ENCODE assay signal across 8 mouse cellular contexts in the genomic region with DNA sequence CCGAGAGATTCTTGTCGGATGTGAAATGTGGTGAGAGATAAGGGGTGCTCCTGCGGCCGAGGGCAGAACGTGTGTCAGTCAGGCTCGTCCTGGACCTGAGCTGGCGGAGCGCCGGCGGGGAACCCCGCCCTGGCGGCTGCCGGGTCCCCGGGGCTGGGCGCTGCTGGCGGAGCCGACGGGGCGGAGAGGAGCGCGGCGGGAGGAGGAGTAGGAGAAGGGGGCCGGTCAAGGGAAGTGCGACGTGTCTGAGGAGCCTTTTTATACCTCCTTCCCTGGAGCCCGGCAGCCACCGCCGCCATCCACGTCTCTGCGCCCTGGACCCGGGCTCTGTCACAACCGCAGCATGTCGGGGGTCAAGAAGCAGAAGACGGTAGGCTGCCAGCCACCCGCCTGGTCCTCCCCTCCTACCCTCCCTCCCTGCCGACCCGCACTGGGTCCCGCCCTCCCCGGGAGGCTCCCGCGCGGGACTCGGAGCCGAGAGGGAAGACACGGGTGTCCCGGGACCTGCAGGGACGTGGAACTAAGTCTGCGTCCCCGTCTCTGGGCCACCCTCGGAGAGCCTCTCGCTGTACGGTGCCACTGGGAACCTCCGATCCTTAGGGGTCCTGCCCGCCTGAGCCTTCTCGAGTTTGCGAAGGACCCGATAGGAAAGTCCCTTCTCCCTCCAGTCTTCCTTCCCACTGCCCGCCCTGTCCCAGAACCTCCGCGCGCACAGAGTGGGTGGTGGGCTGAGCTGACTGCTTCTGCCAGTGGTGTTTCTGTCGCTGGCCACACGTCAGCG. TPM values are rescaled to one million over a fixed set of nuclear protein-coding genes. Genes with fewer than 3 reads are reported as not detected.
DNase-seq lines count a peak whose midpoint lies in the region; ATAC-seq and TF ChIP-seq lines count a peak whose summit lies in the region.

A gene (plus strand): TSS at position 285 of the 781 bp plus-strand sequence.

- H3K36me3 ChIP-seq in forebrain, embryonic 11.5 days (ENCODE audit: control insufficient read depth, insufficient read depth, low read length), result no peaks in the 10 kb centered on the region
- H3K36me3 ChIP-seq in heart, postnatal 0 days (replicated peaks; ENCODE audit: control insufficient read depth, insufficient read depth, low read length), result no peaks in the 10 kb centered on the region
- no peaks in the 10 kb centered on the region for H3K36me3 ChIP-seq in lung, postnatal 0 days (ENCODE audit: insufficient read depth, low read length)

- peak within 1 kb of the TSS; percentile 44 for H3K4me3 ChIP-seq in forebrain, embryonic 11.5 days (ENCODE audit: low read depth, low read length)
- H3K4me3 ChIP-seq in heart, postnatal 0 days (ENCODE audit: low read depth, low read length), result peak within 1 kb of the TSS; percentile 55
- peak within 1 kb of the TSS; percentile 53 for H3K4me3 ChIP-seq in lung, postnatal 0 days (ENCODE audit: low read depth, low read length)

- H3K9ac ChIP-seq in forebrain, embryonic 11.5 days (ENCODE audit: low read length), result peak within 1 kb of the TSS; percentile 54
- H3K9ac ChIP-seq in heart, postnatal 0 days (replicated peaks; ENCODE audit: low read depth, low read length), result peak within 1 kb of the TSS; percentile 52
- peak within 1 kb of the TSS; percentile 50; the same call in 1 of the 2 replicates for H3K9ac ChIP-seq in lung, postnatal 0 days (replicated peaks; ENCODE audit: low read depth)

- H3K27me3 ChIP-seq in forebrain, embryonic 11.5 days (ENCODE audit: control insufficient read depth, insufficient read depth, low read length), result peaks cover 19% of the 10 kb centered on the region
- no peaks in the 10 kb centered on the region for H3K27me3 ChIP-seq in heart, postnatal 0 days (ENCODE audit: control insufficient read depth, insufficient read depth, low read length)
- H3K27me3 ChIP-seq in lung, postnatal 0 days (replicated peaks; ENCODE audit: insufficient read depth, low read length), result no peaks in the 10 kb centered on the region

- no peaks in the 10 kb centered on the region for H3K9me3 ChIP-seq in forebrain, embryonic 11.5 days (ENCODE audit: control insufficient read depth, low read length)
- H3K9me3 ChIP-seq in heart, postnatal 0 days (replicated peaks; ENCODE audit: control insufficient read depth, low read length), result no peaks in the 10 kb centered on the region
- no peaks in the 10 kb centered on the region for H3K9me3 ChIP-seq in lung, postnatal 0 days (ENCODE audit: low read length)

- DNase-seq in CD4-positive, CD25-positive, alpha-beta regulatory T cell, adult 2 months (ENCODE audit: low read depth, low spot score), result peak; percentile 50
- DNase-seq in adrenal gland, adult 18-20 months (ENCODE audit: low spot score in 2 of 2), result peak; percentile 71 to 77
- peak; percentile 75 for DNase-seq in forebrain, embryonic 11.5 days (ENCODE audit: low spot score)
- DNase-seq in heart, postnatal 0 days (ENCODE audit: low spot score), result peak; percentile 55
- DNase-seq in kidney, postnatal 14 days, result peak; percentile 87
- DNase-seq in lung, postnatal 0 days (ENCODE audit: low spot score), result peak; percentile 74
- DNase-seq in thymus, postnatal 14 days, result peak; percentile 66

- H3K4me1 ChIP-seq in forebrain, embryonic 11.5 days (replicated peaks; ENCODE audit: control insufficient read depth, insufficient read depth, low read length), result no peaks in the 10 kb centered on the region
- no peaks in the 10 kb centered on the region for H3K4me1 ChIP-seq in heart, postnatal 0 days (ENCODE audit: control insufficient read depth, insufficient read depth)
- no peaks in the 10 kb centered on the region for H3K4me1 ChIP-seq in lung, postnatal 0 days (ENCODE audit: insufficient read depth, low read depth, low read length)

- no peak for TF ChIP-seq CTCF in heart, postnatal 0 days (IDR thresholded peaks at IDR 0.05; ENCODE audit: low read depth)
- TF ChIP-seq CTCF in lung, postnatal 0 days (IDR thresholded peaks at IDR 0.05), result no peak

- no peak for TF ChIP-seq EP300 in heart, postnatal 0 days (IDR thresholded peaks at IDR 0.05; ENCODE audit: low read depth)
- TF ChIP-seq EP300 in lung, postnatal 0 days (IDR thresholded peaks at IDR 0.05), result no peak

- peak within 1 kb of the TSS; percentile 79 for H3K4me2 ChIP-seq in forebrain, embryonic 11.5 days (ENCODE audit: low read depth, low read length, severe bottlenecking)
- H3K4me2 ChIP-seq in heart, postnatal 0 days (ENCODE audit: low read depth, low read length), result peak within 1 kb of the TSS; percentile 73
- H3K4me2 ChIP-seq in lung, postnatal 0 days (replicated peaks; ENCODE audit: low read depth, low read length), result peak within 1 kb of the TSS; percentile 88

- ATAC-seq in forebrain, embryonic 11.5 days (replicated peaks; ENCODE audit: low FRiP score), result peak; percentile 74
- peak; percentile 81 for ATAC-seq in heart, postnatal 0 days (ENCODE audit: insufficient read depth, low read depth)
- peak; percentile 91 for ATAC-seq in lung, postnatal 0 days
- peak; percentile 37; the same call in 1 of the 2 replicates for ATAC-seq in neutrophil, adult 5-6 weeks (ENCODE audit: extremely low read depth, insufficient number of reproducible peaks, low FRiP score, poor library complexity, severe bottlenecking)

- under 1% methylated on average over 56 of the region's 64 CpGs for WGBS in forebrain, embryonic 11.5 days
- 2% methylated on average over 63 of the region's 64 CpGs for WGBS in heart, postnatal 0 days
- WGBS in lung, postnatal 0 days, result under 1% methylated on average over 32 of the region's 64 CpGs

- no peak within 1 kb of the TSS for H3K27ac ChIP-seq in forebrain, embryonic 11.5 days (ENCODE audit: low read depth, low read length)
- H3K27ac ChIP-seq in heart, postnatal 0 days (ENCODE audit: low read depth), result no peak within 1 kb of the TSS
- no peak within 1 kb of the TSS for H3K27ac ChIP-seq in lung, postnatal 0 days (ENCODE audit: low read length)

RNA-seq across cellular contexts. Expression of the gene that starts here (rescaled TPM):
- 10 to 100 TPM; 13.1 to 15.5 TPM for total RNA-seq in adrenal gland, adult 18-20 months (2021)
- polyA plus RNA-seq in forebrain, embryonic 11.5 days (2014; fragmentation: Nextera tagmentation; extraction: Ambion mirVana), result 1.9 and 2.9 TPM in 2 replicates
- total RNA-seq in heart, postnatal 0 days (2014; rRNA removed; ENCODE audit: low replicate concordance), result 5.3 and 9.0 TPM in 2 replicates
- polyA plus RNA-seq in heart, postnatal 0 days (2015; fragmentation: Nextera tagmentation; extraction: Ambion mirVana), result 1.5 and 2.0 TPM in 2 replicates
- polyA plus RNA-seq in lung, postnatal 0 days (2015; fragmentation: Nextera tagmentation; extraction: Ambion mirVana), result 2.9 and 3.9 TPM in 2 replicates
- 0.74 and 1.0 TPM in 2 replicates for total RNA-seq in neutrophil, adult 5-6 weeks (2017)

Comparison
In these comparisons a context has a peak if more than half of its experiments do, and no peak if none do; other contexts are left out.
1. ATAC-seq: peak in every context shown above with its lines; median percentile 91 in lung, postnatal 0 days; 81 in heart, postnatal 0 days; 74 in forebrain, embryonic 11.5 days; 37 in neutrophil, adult 5-6 weeks.